Mouse (Mus musculus) liver, embryonic 13.5 days (tissue): ENCODE measurements around the gene Fam228a. TPM values are rescaled to one million over a fixed set of nuclear protein-coding genes. Genes with fewer than 3 reads are reported as not detected.
"Not testable (repeated sequence)": the region's sequence is repeated elsewhere in the genome, so short reads cannot be mapped to it uniquely, and the experiment has no call there.

ENCODE experiments used
- ATAC-seq: fragments of 200-750 bp; cut with Nextera tagmentation; 2 replicates; pipeline ENCODE4 v1.8.0; 2017; ENCODE audit warnings: low read depth, mild to moderate bottlenecking, moderate number of reproducible peaks, moderate library complexity
- DNase-seq: peaks from one replicate; pipeline ENCODE4 v3.0.0; 2022
- H3K27ac ChIP-seq: fragments of 300-500 bp; sonication (generic); 2 replicates; pipeline ENCODE4 v1.5.1; 2015; ENCODE audit warnings: moderate library complexity, mild to moderate bottlenecking, inconsistent platforms
- H3K27me3 ChIP-seq: fragments of 300-500 bp; sonication (generic); 2 replicates; pipeline ENCODE4 v1.6.1; 2015; ENCODE audit warnings: mild to moderate bottlenecking, inconsistent platforms
- H3K36me3 ChIP-seq: fragments of 300-500 bp; sonication (generic); 2 replicates; pipeline ENCODE4 v1.6.1; 2015; ENCODE audit warnings: mild to moderate bottlenecking, inconsistent platforms
- H3K4me1 ChIP-seq: fragments of 300-500 bp; sonication (generic); replicated peaks from 2 replicates; pipeline ENCODE4 v1.6.1; 2015; ENCODE audit warnings: inconsistent platforms
- H3K4me2 ChIP-seq: fragments of 300-500 bp; sonication (generic); 2 replicates; pipeline ENCODE4 v1.6.1; 2015; ENCODE audit warnings: inconsistent platforms, mild to moderate bottlenecking, moderate library complexity
- H3K4me3 ChIP-seq: fragments of 300-500 bp; sonication (generic); replicated peaks from 2 replicates; pipeline ENCODE4 v1.5.1; 2015; ENCODE audit warnings: mild to moderate bottlenecking, inconsistent platforms
- H3K9ac ChIP-seq: fragments of 300-500 bp; sonication (generic); 2 replicates; pipeline ENCODE4 v1.6.1; 2015; ENCODE audit warnings: mild to moderate bottlenecking, inconsistent platforms
- H3K9me3 ChIP-seq: fragments of 300-500 bp; sonication (generic); replicated peaks from 2 replicates; pipeline ENCODE4 v1.6.1; 2016; ENCODE audit warnings: inconsistent platforms
- WGBS: fragments of 180-500 bp; shearing (Covaris S2); methylation state at CpG from one replicate; pipeline ENCODE4 v1.1.7; 2015; ENCODE audit not compliant: insufficient replicate concordance; 5-methylcytosine and 5-hydroxymethylcytosine counted together
- polyA plus RNA-seq: library from polyadenylated mRNA; unstranded; fragments of >200 nt; fragmentation: Nextera tagmentation; extraction: Ambion mirVana; gene quantifications from 2 replicates; pipeline ENCODE4 v1.2.1, GENCODE M21; 2015

Gene Fam228a
- polyA plus RNA-seq, 1 experiment from 2014 or later, result 0.05 TPM

- no peaks in the 10 kb centered on the region for H3K9me3 ChIP-seq
- peak overlapping the region; percentile 67 for H3K27ac ChIP-seq
- DNase-seq (peak; percentile 56), ATAC-seq (peak; percentile 73)
- no peaks in the 10 kb centered on the region for H3K27me3 ChIP-seq
- no peak overlapping the region for H3K4me3 ChIP-seq
- H3K4me2 ChIP-seq, result peak overlapping the region; percentile 49
- peaks cover 22% of the 10 kb centered on the region for H3K36me3 ChIP-seq
- H3K9ac ChIP-seq, result peak overlapping the region; percentile 50
- 19% methylated on average over 10 of the region's 10 CpGs for WGBS
- H3K4me1 ChIP-seq, result peaks cover 62% of the 10 kb centered on the region
Observed at GRCm38 (mm10) chr12:4715606-4716005, 22.6 kb downstream of the Fam228a start.

DNA sequence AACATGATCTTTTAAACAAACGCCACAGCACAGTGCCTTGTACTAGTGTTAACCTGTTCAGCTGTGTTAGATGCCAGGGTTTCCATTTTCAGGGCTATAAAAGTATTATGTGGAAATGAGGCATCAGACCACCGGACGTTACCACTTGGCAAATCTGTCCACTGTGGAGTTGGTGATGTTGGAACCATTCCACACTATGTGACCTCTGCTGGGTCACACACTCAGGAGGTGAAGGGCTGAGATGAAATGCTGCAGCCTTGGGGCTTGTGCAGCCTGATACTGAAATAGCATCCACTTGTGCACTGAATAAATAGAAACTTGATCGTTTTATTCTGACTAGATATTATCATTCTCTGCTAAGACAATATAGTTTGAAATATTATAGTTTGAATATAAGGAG is 24.9 kb downstream of the Fam228a start:
- ATAC-seq (no peak), DNase-seq (no peak)
- 85% methylated on average over 4 of the region's 4 CpGs for WGBS
- Histone ChIP-seq H3K27me3 (no peaks in the 10 kb centered on the region), H3K9ac (no peak overlapping the region), H3K4me3 (no peak overlapping the region), H3K27ac (no peak overlapping the region), H3K9me3 (no peaks in the 10 kb centered on the region), H3K36me3 (peaks cover 44% of the 10 kb centered on the region), H3K4me2 (no peak overlapping the region), H3K4me1 (peaks cover 41% of the 10 kb centered on the region)

DNA sequence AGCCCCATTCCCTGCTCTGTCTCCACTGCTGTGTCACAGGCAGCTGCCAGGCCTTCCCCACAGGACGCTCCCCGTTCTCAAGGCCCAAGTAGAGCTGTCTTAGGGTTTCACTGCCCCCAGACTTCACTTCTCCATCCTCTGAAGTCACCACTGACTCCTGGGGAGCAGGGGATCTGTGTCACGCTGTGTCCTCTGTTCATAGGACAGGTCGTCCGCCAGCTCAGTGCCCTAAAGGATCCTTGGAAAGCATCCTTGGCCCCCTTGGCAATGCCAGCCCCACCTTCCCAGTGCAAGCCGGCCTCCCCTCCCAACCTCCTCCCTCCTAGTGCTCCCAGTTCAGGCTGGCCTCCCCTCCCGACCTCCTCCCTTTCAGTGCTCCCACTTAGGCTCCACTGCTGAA is 28.3 kb downstream of the Fam228a start:
- H3K9me3 ChIP-seq, result no peaks in the 10 kb centered on the region
- H3K9ac ChIP-seq, result no peak overlapping the region
- DNase-seq (no peak), ATAC-seq (no peak)
- H3K27me3 ChIP-seq, result no peaks in the 10 kb centered on the region
- H3K4me3 ChIP-seq, result no peak overlapping the region
- H3K4me1 ChIP-seq, result peaks cover 7% of the 10 kb centered on the region
- H3K4me2 ChIP-seq, result no peak overlapping the region
- WGBS, result 76% methylated on average over 7 of the region's 7 CpGs
- H3K27ac ChIP-seq, result no peak overlapping the region
- peaks cover 66% of the 10 kb centered on the region for H3K36me3 ChIP-seq

GRCm38 (mm10) chr12:4708881-4709604 is 29.2 kb downstream of the Fam228a start:
- DNase-seq (no peak), ATAC-seq (0 out of 2 replicates have a peak, but pooled peaks have one; percentile 7)
- Histone ChIP-seq H3K9me3 (no peaks in the 10 kb centered on the region), H3K4me1 (no peaks in the 10 kb centered on the region), H3K9ac (no peak overlapping the region), H3K36me3 (peaks cover 64% of the 10 kb centered on the region), H3K27me3 (no peaks in the 10 kb centered on the region), H3K27ac (no peak overlapping the region), H3K4me3 (no peak overlapping the region), H3K4me2 (no peak overlapping the region)
- 76% methylated on average over 8 of the region's 8 CpGs for WGBS

DNA sequence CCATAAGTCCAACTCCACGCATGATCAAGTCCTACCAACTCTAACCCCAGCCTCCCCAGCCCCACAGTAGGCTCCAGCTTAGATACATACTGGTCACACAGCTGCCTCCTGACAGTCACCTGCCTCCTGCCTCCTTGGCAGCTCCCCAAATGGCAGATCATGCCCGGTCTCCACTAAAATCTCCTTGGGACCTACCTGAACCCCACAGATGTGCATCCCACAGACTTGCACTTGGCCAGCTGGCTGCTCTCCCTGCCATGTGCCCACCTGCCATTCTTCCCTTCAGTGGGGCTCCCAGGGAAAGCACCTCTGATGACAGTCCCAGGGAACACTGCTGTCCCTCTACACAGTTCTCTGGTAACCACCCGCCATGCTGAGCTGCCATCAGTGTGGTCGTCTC is 29.9 kb downstream of the Fam228a start:
- H3K9ac ChIP-seq, result no peak overlapping the region
- H3K27me3 ChIP-seq, result no peaks in the 10 kb centered on the region
- 85% methylated on average over 4 of the region's 4 CpGs for WGBS
- DNase-seq (no peak), ATAC-seq (no peak)
- H3K4me1 ChIP-seq, result no peaks in the 10 kb centered on the region
- peaks cover 60% of the 10 kb centered on the region for H3K36me3 ChIP-seq
- H3K4me3 ChIP-seq, result no peak overlapping the region
- H3K27ac ChIP-seq, result no peak overlapping the region
- no peak overlapping the region for H3K4me2 ChIP-seq
- no peaks in the 10 kb centered on the region for H3K9me3 ChIP-seq

GRCm38 (mm10) chr12:4707488-4708017 is 30.7 kb downstream of the Fam228a start:
- H3K27ac ChIP-seq, result no peak overlapping the region
- no peaks in the 10 kb centered on the region for H3K4me1 ChIP-seq
- WGBS, result 83% methylated on average over 14 of the region's 14 CpGs
- DNase-seq, result no peak
- peaks cover 56% of the 10 kb centered on the region for H3K36me3 ChIP-seq
- no peaks in the 10 kb centered on the region for H3K27me3 ChIP-seq
- H3K9ac ChIP-seq, result no peak overlapping the region
- ATAC-seq, result no peak
- no peaks in the 10 kb centered on the region for H3K9me3 ChIP-seq
- no peak overlapping the region for H3K4me2 ChIP-seq
- no peak overlapping the region for H3K4me3 ChIP-seq

DNA sequence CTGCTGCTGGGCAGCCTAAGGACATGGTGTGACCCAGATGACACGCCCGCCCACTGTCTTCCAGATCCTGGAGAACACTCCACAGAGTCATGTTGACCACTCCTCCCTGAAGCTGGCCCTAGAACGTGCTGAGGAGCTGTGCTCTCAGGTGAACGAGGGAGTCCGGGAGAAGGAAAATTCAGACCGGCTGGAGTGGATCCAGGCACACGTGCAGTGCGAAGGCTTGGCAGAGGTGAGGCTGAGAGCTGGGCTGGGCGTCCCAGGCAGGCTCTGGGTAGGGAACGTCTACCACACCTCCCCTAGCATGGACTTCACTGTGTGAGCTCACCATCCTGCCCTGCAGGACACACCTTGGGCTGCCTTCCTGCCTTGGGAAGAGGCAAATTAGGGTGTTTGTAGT is 31.3 kb downstream of the Fam228a start:
- Histone ChIP-seq H3K27ac (no peak overlapping the region), H3K36me3 (peaks cover 55% of the 10 kb centered on the region), H3K4me2 (no peak overlapping the region), H3K9me3 (no peaks in the 10 kb centered on the region), H3K4me1 (no peaks in the 10 kb centered on the region), H3K4me3 (no peak overlapping the region), H3K9ac (no peak overlapping the region), H3K27me3 (no peaks in the 10 kb centered on the region)
- DNase-seq (no peak), ATAC-seq (no peak)
- 79% methylated on average over 10 of the region's 10 CpGs for WGBS

DNA sequence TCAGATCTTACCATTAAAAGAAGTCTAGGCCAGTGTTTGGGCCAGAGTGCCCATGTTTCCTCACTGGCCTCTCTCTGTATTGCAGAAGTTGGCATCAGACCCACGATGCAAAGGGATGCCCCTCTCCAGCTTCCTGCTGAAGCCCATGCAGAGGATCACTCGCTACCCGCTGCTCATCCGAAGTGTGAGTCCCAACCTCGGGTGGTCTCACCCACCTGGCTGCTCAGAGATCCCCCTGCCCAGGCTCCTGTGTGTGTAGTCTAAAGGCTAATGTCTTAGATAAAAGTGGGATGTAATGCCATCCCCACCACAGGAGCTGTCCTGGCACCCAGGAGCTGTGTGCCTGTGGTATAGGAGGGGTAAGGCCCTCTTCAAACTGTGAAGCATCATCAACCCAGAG is 32.1 kb downstream of the Fam228a start:
- H3K36me3 ChIP-seq, result peaks cover 57% of the 10 kb centered on the region
- no peak for DNase-seq
- no peak overlapping the region for H3K9ac ChIP-seq
- H3K4me3 ChIP-seq, result no peak overlapping the region
- H3K27ac ChIP-seq, result no peak overlapping the region
- no peaks in the 10 kb centered on the region for H3K9me3 ChIP-seq
- no peaks in the 10 kb centered on the region for H3K4me1 ChIP-seq
- no peaks in the 10 kb centered on the region for H3K27me3 ChIP-seq
- 80% methylated on average over 5 of the region's 5 CpGs for WGBS
- no peak for ATAC-seq
- no peak overlapping the region for H3K4me2 ChIP-seq

DNA sequence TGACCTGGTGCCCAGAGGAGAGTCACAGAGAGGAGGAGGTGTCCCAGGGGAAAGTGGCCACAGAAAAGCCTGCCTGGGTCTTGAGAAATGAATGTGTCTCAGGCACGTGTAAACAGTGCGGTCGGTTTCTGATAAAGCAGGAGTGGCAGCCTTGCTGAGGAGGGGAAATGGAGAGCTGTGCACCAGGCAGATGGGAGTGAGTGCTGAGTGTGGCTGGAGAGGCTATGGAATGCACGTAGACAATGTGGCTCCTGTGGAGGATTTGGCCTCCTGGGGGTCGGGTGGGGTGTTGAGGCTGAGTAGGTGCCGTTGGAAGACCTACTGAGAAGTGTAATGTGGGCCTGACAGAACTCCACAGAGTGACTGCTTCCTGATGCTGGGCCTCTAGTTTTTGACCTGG is 32.6 kb downstream of the Fam228a start:
- H3K27ac ChIP-seq, H3K4me1 ChIP-seq, ATAC-seq, H3K27me3 ChIP-seq, H3K9ac ChIP-seq, DNase-seq, H3K4me3 ChIP-seq, H3K9me3 ChIP-seq, H3K4me2 ChIP-seq: not testable (repeated sequence)
- peaks cover 62% of the 10 kb centered on the region for H3K36me3 ChIP-seq
- 51% methylated on average over 6 of the region's 6 CpGs for WGBS

GRCm38 (mm10) chr12:4694534-4694933 is 43.7 kb downstream of the Fam228a start:
- Histone ChIP-seq H3K4me1 (peaks cover 10% of the 10 kb centered on the region), H3K9me3 (no peaks in the 10 kb centered on the region), H3K36me3 (peaks cover 25% of the 10 kb centered on the region), H3K9ac (no peak overlapping the region), H3K27me3 (no peaks in the 10 kb centered on the region), H3K4me3 (no peak overlapping the region), H3K27ac (no peak overlapping the region), H3K4me2 (no peak overlapping the region)
- 87% methylated on average over 1 of the region's 1 CpGs for WGBS
- ATAC-seq (no peak), DNase-seq (no peak)

DNA sequence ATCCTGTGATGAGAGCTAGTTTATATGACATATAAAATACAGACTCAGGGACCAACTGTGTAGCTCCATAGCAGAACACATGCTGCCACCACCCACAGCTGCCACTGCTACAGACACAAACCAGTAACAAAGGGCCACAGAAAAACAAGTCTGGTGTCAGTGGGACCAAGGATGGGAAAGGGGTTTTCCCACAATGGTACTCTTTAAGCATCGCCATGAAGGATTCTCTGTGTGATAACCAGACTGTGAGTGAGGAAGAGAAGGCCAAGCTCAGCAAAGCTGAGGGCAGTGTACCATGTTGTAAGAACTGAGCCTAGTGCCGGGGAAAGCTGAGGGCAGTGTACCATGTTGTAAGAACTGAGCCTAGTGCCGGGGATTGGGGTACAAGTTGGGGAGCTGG is 47.0 kb downstream of the Fam228a start:
- WGBS, result 79% methylated on average over 3 of the region's 3 CpGs
- Histone ChIP-seq H3K9me3 (no peaks in the 10 kb centered on the region), H3K27me3 (no peaks in the 10 kb centered on the region), H3K4me2 (no peak overlapping the region), H3K9ac (no peak overlapping the region), H3K4me3 (no peak overlapping the region), H3K36me3 (peaks cover 21% of the 10 kb centered on the region), H3K4me1 (peaks cover 18% of the 10 kb centered on the region), H3K27ac (no peak overlapping the region)
- ATAC-seq, result no peak
- no peak for DNase-seq

- H3K27ac ChIP-seq, result no peak overlapping the region
- H3K9ac ChIP-seq, result no peak overlapping the region
- WGBS, result 90% methylated on average over 14 of the region's 14 CpGs
- no peaks in the 10 kb centered on the region for H3K27me3 ChIP-seq
- no peak for DNase-seq
- peaks cover 21% of the 10 kb centered on the region for H3K36me3 ChIP-seq
- H3K9me3 ChIP-seq, result no peaks in the 10 kb centered on the region
- H3K4me2 ChIP-seq, result no peak overlapping the region
- H3K4me1 ChIP-seq, result peaks cover 18% of the 10 kb centered on the region
- ATAC-seq, result no peak
- no peak overlapping the region for H3K4me3 ChIP-seq
Observed at GRCm38 (mm10) chr12:4689341-4689740, 48.9 kb downstream of the Fam228a start.
